Mouse (Mus musculus) lung, adult 2 months (tissue): ENCODE results near the gene Sorbs2. TPM values are rescaled to one million over a fixed set of nuclear protein-coding genes. Genes with fewer than 3 reads are reported as not detected.

Experiments used
- DNase-seq: peaks from one replicate; pipeline ENCODE4 v3.0.0; 2022
- H3K4me1 ChIP-seq: fragments of 200-500 bp; 2 replicates; pipeline ENCODE4 v1.6.1; 2011; ENCODE audit warnings: low read length; ENCODE audit not compliant: control insufficient read depth, insufficient read depth
- H3K4me3 ChIP-seq: fragments of 200-500 bp; replicated peaks from 2 replicates; pipeline ENCODE3; 2011; ENCODE audit warnings: low read depth, mild to moderate bottlenecking, control low read depth, low read length; ENCODE audit errors: extremely low read depth
- CTCF ChIP-seq: fragments of 200-500 bp; IDR thresholded peaks from 2 replicates; pipeline ENCODE4 v1.5.1; 2011; ENCODE audit warnings: mild to moderate bottlenecking, low read length, control low read depth; ENCODE audit not compliant: insufficient read depth
- POLR2A ChIP-seq: fragments of 200-500 bp; IDR thresholded peaks from 2 replicates; pipeline ENCODE4 v1.6.1; 2011; ENCODE audit warnings: low read depth, mild to moderate bottlenecking, control low read depth, low read length, borderline replicate concordance; ENCODE audit errors: extremely low read depth
- WGBS: fragments of 180-500 bp; shearing (Covaris S2); methylation state at CpG from one replicate; pipeline ENCODE4 v1.1.7; 2018; 5-methylcytosine and 5-hydroxymethylcytosine counted together
- polyA plus RNA-seq: library from polyadenylated mRNA; depleted of rRNA; stranded (reverse); fragments of >200 nt; gene quantifications from 2 replicates; pipeline ENCODE4 v1.2.3, GENCODE M21; 2012

Sorbs2 gene
- polyA plus RNA-seq, 1 experiment: 10.1 TPM

DNA sequence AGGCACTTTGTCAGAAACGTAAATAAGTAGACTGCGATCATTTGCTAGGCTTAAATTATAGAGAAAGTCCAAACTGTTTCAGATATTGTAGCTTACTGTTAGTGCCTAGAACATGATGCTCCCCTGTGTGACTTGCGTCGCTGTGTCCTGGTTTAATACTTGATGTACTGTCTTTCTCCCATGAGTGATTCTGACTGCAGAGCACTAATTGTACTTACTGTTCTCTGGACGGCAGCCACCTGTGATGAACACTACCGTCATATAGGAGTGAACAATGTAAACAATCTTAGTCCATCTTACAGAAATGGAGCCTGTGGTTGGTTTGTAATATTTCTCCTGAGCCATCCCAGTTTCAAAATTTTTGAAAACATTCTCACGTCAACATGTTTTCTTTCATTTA, 248.4 kb downstream of the Sorbs2 start:
- no peaks in the 10 kb centered on the region for H3K4me1 ChIP-seq
- H3K4me3 ChIP-seq: no peak overlapping the region
- WGBS: 83% methylated on average over 7 of the region's 7 CpGs
- TF ChIP-seq CTCF: no peak
- no peak for TF ChIP-seq POLR2A
- DNase-seq: no peak

DNA sequence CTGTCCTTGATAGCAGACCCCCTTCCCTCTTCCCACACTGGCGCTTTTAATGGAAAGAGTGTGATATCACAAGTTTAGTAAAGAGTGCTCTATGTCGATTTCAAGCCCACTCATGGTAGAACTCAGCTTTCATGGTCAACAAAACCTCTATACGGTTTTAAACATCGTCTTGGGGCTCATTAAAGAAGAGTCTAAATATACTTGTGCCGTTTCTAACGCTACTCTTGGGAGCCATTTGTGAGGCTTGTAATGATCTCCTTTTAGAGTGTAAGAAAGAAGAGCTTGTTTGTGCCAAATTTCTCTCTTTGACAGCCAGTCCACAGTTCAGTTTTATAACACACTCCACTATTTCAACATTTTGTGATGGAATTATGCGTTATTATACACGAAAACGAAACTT, 253.0 kb downstream of the Sorbs2 start:
- Histone ChIP-seq H3K4me1 (no peaks in the 10 kb centered on the region), H3K4me3 (no peak overlapping the region)
- no peak for DNase-seq
- TF ChIP-seq CTCF (no peak), POLR2A (no peak)
- 76% methylated on average over 9 of the region's 9 CpGs for WGBS

DNA sequence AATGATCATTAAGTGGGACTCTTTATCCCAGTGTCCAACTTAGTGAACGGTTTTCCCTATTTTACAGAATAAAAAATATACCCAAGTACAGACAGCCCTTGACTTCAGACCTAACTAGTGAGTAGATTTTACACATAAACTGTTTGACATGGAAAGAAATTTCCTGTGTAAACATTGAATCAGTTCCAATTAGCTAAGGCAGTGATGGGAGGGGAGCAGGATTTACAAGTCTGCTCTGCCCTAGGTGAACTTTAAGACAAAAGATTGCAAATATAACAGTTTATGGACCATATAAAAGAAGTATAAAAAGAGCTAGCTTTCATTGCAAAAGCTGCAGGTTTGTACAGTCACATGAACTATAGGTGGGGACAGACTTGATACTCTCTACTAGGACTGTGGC, 253.5 kb downstream of the Sorbs2 start:
- no peaks in the 10 kb centered on the region for H3K4me1 ChIP-seq
- no peak overlapping the region for H3K4me3 ChIP-seq
- WGBS: 49% methylated on average over 1 of the region's 1 CpGs
- no peak for TF ChIP-seq CTCF
- TF ChIP-seq POLR2A: no peak
- no peak for DNase-seq

DNA sequence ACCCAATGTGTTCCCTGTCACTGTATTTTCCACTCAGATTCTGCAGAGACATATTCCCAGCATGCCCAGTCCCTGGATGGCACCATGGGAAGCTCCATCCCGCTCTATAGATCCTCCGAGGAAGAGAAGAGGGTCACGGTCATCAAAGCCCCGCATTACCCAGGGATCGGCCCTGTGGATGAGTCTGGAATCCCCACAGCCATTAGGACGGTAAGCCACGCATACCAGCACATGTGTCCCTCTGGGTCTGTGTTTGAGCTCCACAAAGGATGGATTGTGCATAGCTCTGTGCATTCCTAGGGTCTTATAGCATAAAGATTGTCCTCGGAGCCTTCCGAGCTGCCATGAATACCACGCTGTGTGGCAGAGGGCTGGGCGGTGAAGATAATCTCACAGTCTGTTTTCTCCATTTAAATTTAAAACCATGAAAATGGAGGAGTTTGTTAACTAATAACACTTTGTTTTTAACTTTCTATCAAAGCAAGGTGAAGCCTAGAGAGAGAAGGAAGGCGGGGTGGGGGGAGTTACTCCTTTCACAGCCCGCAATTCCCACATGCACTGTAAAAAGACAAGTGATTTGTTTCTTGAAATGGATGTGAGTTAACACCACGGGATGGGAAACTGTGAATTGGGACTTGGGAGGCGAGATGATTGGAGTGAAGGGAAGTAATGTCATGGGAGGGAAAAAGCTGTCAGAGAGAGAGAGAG, 255.5 kb downstream of the Sorbs2 start:
- no peak for DNase-seq
- WGBS: 81% methylated on average over 15 of the region's 15 CpGs
- TF ChIP-seq POLR2A (no peak), CTCF (no peak)

DNA sequence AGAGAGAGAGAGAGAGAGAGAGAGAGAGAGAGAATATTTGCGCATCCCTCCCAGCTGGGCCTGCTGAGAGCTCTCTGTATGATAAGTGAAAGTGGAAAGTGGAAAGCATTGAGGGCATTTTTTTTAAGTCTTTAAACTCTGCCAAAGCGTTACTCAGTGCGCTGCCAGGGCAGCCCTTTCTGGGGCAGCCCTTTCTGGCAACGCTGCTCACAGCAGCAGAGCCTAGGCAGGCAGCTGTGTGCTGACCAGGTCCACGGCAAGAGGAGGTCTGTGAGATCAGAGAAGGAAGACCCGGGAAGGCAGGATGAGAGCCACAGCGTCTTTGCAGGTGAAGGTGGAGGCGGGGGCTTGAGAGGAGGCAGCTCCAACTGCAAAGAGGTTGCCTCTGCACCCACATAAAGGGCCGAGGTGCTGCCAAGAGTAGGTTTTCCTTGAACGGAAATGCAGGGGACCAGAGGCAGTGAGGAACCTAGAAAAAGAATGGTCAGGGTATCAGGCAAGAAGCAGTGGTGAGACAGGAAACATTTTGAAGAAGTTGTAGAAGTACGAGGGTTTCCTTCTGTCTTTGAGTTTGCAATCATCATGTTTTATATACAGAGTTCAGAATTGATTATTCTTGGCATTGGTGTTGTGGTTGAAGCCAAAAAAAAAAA, 256.2 kb downstream of the Sorbs2 start:
- H3K4me1 ChIP-seq: no peaks in the 10 kb centered on the region
- TF ChIP-seq POLR2A: no peak
- no peak for TF ChIP-seq CTCF
- WGBS: 34% methylated on average over 11 of the region's 11 CpGs
- no peak for DNase-seq
- H3K4me3 ChIP-seq: no peak overlapping the region

More for the DNA sequence above, 255.5 kb downstream of the Sorbs2 start:
- no peak overlapping the region for H3K4me3 ChIP-seq
- H3K4me1 ChIP-seq: no peaks in the 10 kb centered on the region

DNA sequence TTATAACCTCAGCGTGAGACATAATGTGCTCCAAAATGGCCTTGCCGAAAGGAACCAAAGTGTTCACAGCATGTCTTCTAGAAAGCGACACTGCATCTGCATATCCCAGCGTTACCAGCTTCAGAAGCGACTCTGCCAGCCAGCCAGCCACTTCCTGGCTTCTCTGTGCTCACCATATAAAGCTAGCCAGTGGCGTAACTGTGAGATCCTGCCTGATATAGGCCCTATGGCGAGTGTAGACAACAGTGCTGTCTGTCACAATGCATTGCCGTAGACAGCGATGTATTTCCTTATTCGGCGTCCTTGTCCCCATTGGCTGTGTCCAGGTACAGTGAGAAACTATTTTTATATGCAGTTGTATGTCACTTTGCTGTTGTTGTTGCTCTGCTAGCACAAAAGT, 258.6 kb downstream of the Sorbs2 start:
- DNase-seq: no peak
- H3K4me1 ChIP-seq: no peaks in the 10 kb centered on the region
- 74% methylated on average over 11 of the region's 11 CpGs for WGBS
- no peak for TF ChIP-seq POLR2A
- no peak for TF ChIP-seq CTCF
- H3K4me3 ChIP-seq: no peak overlapping the region

DNA sequence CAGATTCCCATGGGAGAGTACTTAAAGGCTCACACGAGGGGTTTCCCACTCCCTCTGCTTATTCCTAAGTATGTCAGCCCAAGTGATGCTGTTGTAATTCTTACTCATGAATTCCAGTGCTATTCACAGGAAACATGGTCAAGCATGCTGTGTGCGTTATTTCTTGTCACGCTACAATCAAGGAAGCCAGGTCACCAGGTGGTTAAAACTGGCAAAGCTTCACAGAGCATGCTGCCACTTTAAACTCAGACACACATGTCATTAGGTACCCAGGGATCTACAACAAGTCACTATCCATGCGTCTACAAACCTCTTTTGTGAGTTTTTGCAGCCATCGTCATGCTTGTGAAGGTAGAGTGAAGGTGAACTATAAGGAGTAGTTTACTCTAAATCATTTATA, 267.3 kb downstream of the Sorbs2 start:
- Histone ChIP-seq H3K4me1 (no peaks in the 10 kb centered on the region), H3K4me3 (no peak overlapping the region)
- no peak for DNase-seq
- TF ChIP-seq CTCF (no peak), POLR2A (no peak)
- WGBS: 87% methylated on average over 5 of the region's 5 CpGs

DNA sequence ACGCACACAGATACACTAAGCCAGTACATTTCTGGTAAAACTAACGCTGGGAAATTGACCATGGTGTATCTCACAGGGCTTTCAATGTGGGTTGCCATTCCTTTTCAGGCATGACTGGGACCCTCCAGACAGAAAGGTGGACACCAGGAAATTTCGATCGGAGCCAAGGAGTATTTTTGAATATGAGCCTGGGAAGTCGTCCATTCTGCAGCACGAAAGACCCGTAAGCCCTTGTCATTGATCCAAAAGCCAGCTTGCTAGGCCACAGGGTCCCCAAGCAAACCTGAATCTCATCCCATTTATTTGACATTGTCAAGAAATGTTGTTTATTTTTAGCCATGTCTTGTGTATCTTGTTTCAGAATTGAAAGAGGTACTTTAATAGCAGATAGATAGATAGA, 267.9 kb downstream of the Sorbs2 start:
- no peak overlapping the region for H3K4me3 ChIP-seq
- TF ChIP-seq POLR2A (no peak), CTCF (no peak)
- 94% methylated on average over 7 of the region's 7 CpGs for WGBS
- no peak for DNase-seq
- H3K4me1 ChIP-seq: no peaks in the 10 kb centered on the region

DNA sequence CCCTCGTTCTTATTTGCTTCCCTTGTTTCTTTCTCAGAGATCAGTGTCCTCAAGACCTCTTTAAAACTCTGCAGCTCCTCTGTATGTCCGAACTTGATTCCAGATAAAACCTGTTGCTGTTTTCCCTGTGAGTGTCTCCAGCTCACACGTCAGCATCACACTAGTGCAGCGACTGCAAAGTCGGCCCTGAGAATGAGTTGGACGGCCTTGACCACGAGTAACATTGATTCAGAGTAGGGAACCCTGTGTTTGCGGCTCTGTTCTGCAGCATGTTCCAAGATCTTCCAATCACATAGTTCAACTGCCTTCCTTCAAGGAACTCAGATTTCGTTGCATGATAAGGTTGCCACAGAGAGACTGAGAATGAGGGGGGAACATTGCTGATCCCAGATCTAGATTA, 268.8 kb downstream of the Sorbs2 start:
- no peak for DNase-seq
- H3K4me3 ChIP-seq: no peak overlapping the region
- WGBS: 88% methylated on average over 9 of the region's 9 CpGs
- no peak for TF ChIP-seq POLR2A
- TF ChIP-seq CTCF: no peak
- H3K4me1 ChIP-seq: no peaks in the 10 kb centered on the region

DNA sequence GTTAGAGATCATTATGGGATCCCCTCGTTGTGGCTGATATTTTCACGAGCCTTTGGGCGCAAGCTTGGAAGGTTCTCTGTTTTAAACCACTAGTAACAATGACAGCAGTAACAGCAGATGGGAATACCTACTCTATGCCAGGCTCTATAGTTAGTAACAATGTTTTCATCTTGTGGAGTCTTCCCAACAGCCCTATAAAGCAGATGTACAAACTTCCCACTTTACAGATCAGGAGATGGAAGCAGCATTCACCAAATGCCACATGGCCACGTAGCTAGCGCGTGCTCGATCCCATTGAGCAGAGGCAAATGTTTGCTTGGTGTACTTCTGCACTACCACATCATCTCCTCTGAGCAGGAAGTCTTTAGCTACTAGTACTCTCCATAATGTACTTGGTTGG, 269.4 kb downstream of the Sorbs2 start:
- Histone ChIP-seq H3K4me1 (no peaks in the 10 kb centered on the region), H3K4me3 (no peak overlapping the region)
- TF ChIP-seq POLR2A (no peak), CTCF (no peak)
- 91% methylated on average over 7 of the region's 7 CpGs for WGBS
- no peak for DNase-seq
